In genomic region chr1:106602941-106603340, GRCm38 (mm10) we compare ENCODE assay signal across 9 mouse cellular contexts.
DNase-seq lines count a peak whose midpoint lies in the region; ATAC-seq lines count a peak whose summit lies in the region.
"Had no signal": no experiment of that assay in that cellular context is flagged by ENCODE, and none has a peak within 500 bp of the region (broad histone marks: within the 10 kb centered on the region; RNA-seq: fewer than 3 reads in every experiment).

No protein-coding gene starts in this region.

- no peak overlapping the region for H3K4me3 ChIP-seq in kidney, embryonic 16.5 days (ENCODE audit: low read length)
- H3K4me3 ChIP-seq in hindbrain, embryonic 14.5 days (replicated peaks; ENCODE audit: low read length), result no peak overlapping the region
- H3K4me3 ChIP-seq in stomach, embryonic 14.5 days (ENCODE audit: low read depth, low read length), result no peak overlapping the region

- no peaks in the 10 kb centered on the region for H3K27me3 ChIP-seq in kidney, embryonic 16.5 days (ENCODE audit: insufficient read depth, low read length)
- H3K27me3 ChIP-seq in hindbrain, embryonic 14.5 days (ENCODE audit: control insufficient read depth, insufficient read depth, low read length), result no peaks in the 10 kb centered on the region
- no peaks in the 10 kb centered on the region for H3K27me3 ChIP-seq in stomach, embryonic 14.5 days (ENCODE audit: control insufficient read depth, insufficient read depth, low read length)
- H3K27me3 ChIP-seq: Patski had no signal

- H3K4me2 ChIP-seq in kidney, embryonic 16.5 days (replicated peaks; ENCODE audit: low read depth, low read length), result peak overlapping the region; percentile 11; the same call in 1 of the 2 replicates
- 0 out of 2 replicates have a peak overlapping the region, but pooled peaks have one; percentile 6 for H3K4me2 ChIP-seq in hindbrain, embryonic 14.5 days (replicated peaks)
- no peak overlapping the region for H3K4me2 ChIP-seq in stomach, embryonic 14.5 days (replicated peaks; ENCODE audit: low read depth, low read length)

- 5% methylated on average over 6 of the region's 6 CpGs for WGBS in kidney, embryonic 16.5 days
- 16% methylated on average over 6 of the region's 6 CpGs for WGBS in hindbrain, embryonic 14.5 days
- WGBS in stomach, embryonic 14.5 days, result 15% methylated on average over 6 of the region's 6 CpGs

- peak; percentile 75 for ATAC-seq in kidney, embryonic 16.5 days (ENCODE audit: low FRiP score, low TSS enrichment)
- ATAC-seq in hindbrain, embryonic 14.5 days (ENCODE audit: low FRiP score), result peak; percentile 79
- ATAC-seq in stomach, embryonic 14.5 days (ENCODE audit: insufficient number of reproducible peaks, insufficient read depth, low FRiP score, low read depth), result no peak
- ATAC-seq: Patski had no signal

- H3K27ac ChIP-seq in kidney, embryonic 16.5 days (ENCODE audit: low read length), result peak overlapping the region; percentile 52
- peak overlapping the region; percentile 58 for H3K27ac ChIP-seq in hindbrain, embryonic 14.5 days
- peak overlapping the region; percentile 27; the same call in 1 of the 2 replicates for H3K27ac ChIP-seq in stomach, embryonic 14.5 days (ENCODE audit: low read length)

- H3K36me3 ChIP-seq in kidney, embryonic 16.5 days (ENCODE audit: insufficient read depth, low read length), result no peaks in the 10 kb centered on the region
- H3K36me3 ChIP-seq in hindbrain, embryonic 14.5 days (replicated peaks; ENCODE audit: control insufficient read depth, insufficient read depth), result no peaks in the 10 kb centered on the region
- H3K36me3 ChIP-seq in stomach, embryonic 14.5 days (ENCODE audit: control insufficient read depth, insufficient read depth, low read length), result no peaks in the 10 kb centered on the region

- peaks cover 34% of the 10 kb centered on the region for H3K4me1 ChIP-seq in kidney, embryonic 16.5 days (ENCODE audit: insufficient read depth, low read length)
- H3K4me1 ChIP-seq in hindbrain, embryonic 14.5 days (replicated peaks; ENCODE audit: control insufficient read depth, insufficient read depth, low read length), result peaks cover 15% of the 10 kb centered on the region; the same call in 1 of the 2 replicates
- peaks cover 17% of the 10 kb centered on the region for H3K4me1 ChIP-seq in stomach, embryonic 14.5 days (ENCODE audit: control insufficient read depth, insufficient read depth, low read length)

- H3K9me3 ChIP-seq in kidney, embryonic 16.5 days (ENCODE audit: low read length), result no peaks in the 10 kb centered on the region
- no peaks in the 10 kb centered on the region for H3K9me3 ChIP-seq in hindbrain, embryonic 14.5 days (ENCODE audit: control insufficient read depth, low read length)
- H3K9me3 ChIP-seq in stomach, embryonic 14.5 days (ENCODE audit: control insufficient read depth, low read depth, low read length), result no peaks in the 10 kb centered on the region

- DNase-seq in kidney, postnatal 10 days, result no peak
- DNase-seq in adrenal gland, adult 8-10 months, result peak; percentile 15
- peak; percentile 53 for DNase-seq in cerebellum, adult 9-11 months
- DNase-seq in hindbrain, embryonic 14.5 days (ENCODE audit: low spot score), result peak; percentile 56
- DNase-seq in liver, result no peak
- DNase-seq in lung, postnatal 25 days (ENCODE audit: low spot score), result no peak

- 0 out of 2 replicates have a peak overlapping the region, but pooled peaks have one; percentile 11 for H3K9ac ChIP-seq in kidney, embryonic 16.5 days (replicated peaks; ENCODE audit: low read length)
- no peak overlapping the region for H3K9ac ChIP-seq in hindbrain, embryonic 14.5 days
- H3K9ac ChIP-seq in stomach, embryonic 14.5 days (replicated peaks; ENCODE audit: low read depth, low read length), result no peak overlapping the region

Comparison
In these comparisons a context has a peak if more than half of its experiments do, and no peak if none do; other contexts are left out.
1. DNase-seq: peak in adrenal gland, adult 8-10 months (single experiment), cerebellum, adult 9-11 months (single experiment) and hindbrain, embryonic 14.5 days (single experiment); none in kidney, postnatal 10 days (single experiment), liver (single experiment) and lung, postnatal 25 days (single experiment).
2. Peak in every context shown above with its lines, with median percentiles within 50 percentile points of each other: H3K27ac ChIP-seq.